Mouse (Mus musculus): Measurements from ENCODE around the gene Palm2.

- TF ChIP-seq CTCF (IDR thresholded peaks at IDR 0.05; ENCODE audit: low read depth, low read length) (no peak), POLR2A (IDR thresholded peaks at IDR 0.05; ENCODE audit: borderline replicate concordance, low read depth, low read length) (no peak)
These were observed 158.7 kb downstream of the Palm2 start for GRCm38 (mm10) chr4:57592751-57593150.
